Mouse (Mus musculus): Measurements from ENCODE around the gene Car2. TPM values are rescaled to one million over a fixed set of nuclear protein-coding genes. Genes with fewer than 3 reads are reported as not detected.

Car2 gene
- total RNA-seq, 2 experiments from 2014 or later: 115 to 131 TPM

DNA sequence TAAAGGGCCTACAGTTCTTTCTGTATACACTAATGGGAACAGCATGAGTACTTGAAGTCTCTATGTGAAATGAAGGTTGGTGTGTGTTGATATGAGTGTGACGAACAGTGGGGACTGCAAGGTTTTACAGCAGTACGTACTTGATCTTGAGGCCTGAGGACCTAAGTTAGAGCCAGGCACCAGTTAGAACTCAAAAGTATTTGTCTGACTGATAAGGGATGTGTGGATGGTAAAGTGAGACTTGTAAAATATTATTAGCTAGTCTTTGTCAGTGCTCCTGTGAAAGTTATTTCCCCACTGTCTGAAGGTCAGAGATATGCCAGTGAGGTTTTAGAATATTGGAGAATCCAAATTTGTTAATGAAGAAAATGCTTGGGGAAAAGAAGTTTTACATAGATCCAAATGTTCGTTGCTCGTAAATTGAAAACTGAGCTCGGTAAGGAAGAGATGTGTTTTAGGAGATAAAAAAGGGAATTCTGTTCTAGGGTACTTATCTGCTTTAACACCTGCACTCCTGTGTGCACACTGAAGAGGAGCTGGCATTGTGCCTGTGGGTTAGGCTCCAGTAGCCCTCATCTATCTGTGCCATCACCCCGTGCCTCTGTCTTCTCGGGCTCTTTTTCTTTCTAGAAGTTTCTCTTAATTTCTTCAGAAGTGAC lies 8.7 kb upstream of the Car2 start:
- DNase-seq (ENCODE audit: low spot score in 2 of 2): no peak

DNA sequence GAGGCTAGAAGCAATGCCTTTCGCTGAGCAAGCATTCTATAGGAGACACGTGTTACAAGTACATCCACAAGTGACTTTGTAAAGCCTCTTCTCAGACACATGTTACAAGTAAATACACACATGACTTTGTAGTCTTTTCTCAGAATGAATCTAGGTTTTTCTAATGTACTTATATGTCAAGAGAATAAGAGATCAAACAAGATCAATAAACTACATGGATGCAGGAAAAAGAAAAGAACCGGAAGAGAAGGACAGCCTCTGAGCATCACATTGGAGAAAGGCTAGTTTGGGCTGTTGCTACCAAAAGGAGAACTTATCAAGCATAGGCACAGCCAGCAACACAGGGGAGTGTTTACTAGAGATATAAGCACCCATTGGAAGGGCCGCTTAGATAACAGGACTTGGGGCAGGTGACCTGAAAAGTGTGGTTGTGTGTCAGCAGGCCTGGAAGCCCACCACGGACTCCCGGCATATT lies 7.3 kb upstream of the Car2 start:
- DNase-seq (ENCODE audit: low spot score in 2 of 2): no peak

DNA sequence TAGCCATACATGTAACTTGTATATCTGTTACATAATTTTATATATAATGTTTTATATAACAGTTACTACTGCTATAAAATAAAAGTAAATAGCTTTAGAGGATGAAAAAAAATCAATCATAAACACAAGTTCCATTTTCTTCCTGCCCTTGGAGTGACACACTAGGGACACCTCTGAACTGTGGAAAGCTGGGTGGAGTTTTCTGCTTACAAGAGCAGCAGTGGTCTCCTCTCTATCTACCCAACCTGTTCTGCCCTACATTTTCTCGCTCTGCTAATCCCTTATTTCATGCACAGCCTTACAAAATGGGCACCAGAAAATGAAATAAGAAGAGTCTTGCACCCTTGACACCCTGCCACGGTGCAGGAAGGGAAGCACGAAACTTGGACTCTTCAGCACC lies 6.8 kb upstream of the Car2 start:
- DNase-seq (ENCODE audit: low spot score in 2 of 2): no peak

DNA sequence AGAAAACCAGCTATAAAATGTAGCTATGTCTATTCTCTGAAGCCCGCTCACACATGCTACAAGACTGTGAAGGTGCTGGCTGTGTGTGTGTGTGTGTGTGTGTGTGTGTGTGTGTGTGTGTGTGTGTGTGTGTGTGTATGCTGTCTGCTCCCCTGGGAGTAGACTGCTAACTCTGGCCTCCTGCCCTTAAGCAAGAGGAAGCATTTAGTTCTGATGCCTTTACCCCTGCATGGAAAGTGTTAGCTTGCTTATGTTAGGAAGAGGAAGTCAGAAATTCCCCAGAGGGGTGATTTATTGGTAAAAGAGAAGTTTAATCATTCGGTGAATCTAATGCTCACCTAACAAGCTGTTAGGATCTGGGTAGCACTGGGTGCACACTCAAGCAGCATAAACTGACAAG lies 5.8 kb upstream of the Car2 start:
- DNase-seq (ENCODE audit: low spot score in 2 of 2): no peak

DNA sequence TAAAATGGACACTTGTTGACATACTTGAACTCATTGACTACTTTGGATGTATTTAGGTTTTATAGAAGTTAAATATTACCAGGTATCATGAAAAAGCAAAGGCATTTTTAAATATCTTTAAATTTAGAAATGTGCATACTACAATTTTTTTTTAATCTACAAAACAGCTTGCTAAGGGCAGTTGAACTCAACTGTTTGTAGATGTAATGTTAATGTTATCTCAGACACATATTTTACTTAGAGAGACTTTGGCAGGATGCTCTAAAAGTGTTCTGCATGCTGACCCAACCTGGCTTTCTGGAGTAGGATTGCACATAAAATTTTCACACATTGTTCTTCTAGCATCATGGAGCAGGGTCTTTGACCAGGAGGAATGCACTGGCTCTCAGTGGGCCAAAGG lies 4.1 kb upstream of the Car2 start:
- DNase-seq (ENCODE audit: low spot score in 2 of 2): no peak

DNA sequence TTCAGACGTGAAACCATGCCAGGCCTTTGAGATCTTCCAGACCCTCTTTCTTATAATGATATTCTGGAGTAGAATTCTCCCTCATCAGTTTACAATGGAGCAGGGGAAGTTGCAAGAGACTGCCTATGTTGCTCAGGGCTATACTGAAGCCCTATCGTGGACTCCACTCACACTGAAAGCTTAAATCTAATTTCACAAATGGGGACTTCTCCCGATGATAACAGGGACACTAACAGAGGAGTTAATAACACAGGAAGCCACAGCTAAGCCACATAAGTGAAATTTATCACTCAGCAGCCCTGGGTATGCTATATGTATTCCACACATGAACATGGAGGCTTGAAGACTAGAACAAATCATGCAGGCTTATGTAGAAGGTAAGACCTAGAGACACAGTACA lies 3.3 kb upstream of the Car2 start:
- DNase-seq (ENCODE audit: low spot score in 2 of 2): no peak

DNA sequence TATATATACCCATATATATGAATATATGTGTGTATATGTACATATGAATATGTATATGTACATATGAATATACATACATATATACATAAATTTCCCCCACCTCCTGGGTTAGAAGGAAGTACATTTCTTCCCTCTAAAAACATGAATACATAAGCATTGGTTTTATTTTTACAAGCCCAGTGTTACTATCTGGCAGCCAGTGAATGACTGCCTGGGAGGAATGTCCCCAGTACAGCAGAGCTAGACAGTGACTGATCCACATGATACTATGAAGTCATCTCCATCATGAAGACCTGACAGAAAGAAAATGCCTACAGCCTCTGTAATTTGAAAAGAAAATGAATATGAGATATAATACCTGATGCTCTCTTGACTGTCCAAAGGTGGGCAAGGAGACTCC lies 1.2 kb upstream of the Car2 start:
- no peak for DNase-seq (ENCODE audit: low spot score in 2 of 2)

DNA sequence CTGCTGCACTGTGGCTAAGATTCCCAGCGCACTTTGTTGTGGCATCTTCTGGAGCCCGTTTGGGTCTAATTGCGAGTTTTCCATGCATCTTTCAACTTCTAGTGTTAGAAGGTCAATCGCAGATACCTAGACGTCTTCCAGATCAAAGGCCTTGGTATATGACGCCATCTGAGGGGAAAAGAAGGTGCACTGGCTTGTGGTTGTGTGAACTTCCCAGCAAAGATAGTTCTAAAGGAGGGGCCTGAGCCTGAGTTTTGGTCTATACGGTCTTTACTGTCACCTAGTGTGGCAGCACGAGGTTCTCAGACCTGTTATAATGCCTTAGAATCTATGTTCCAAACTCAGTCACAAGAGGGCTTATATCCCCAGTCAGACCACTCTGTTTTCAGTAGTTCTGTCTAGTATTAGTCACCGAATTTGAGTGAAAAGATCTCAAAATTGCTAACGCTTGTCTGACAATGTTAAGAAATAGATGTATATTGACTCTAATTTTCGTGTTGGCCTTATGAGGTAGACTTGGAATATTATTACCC lies 1.1 kb downstream of the Car2 start:
- no peak for DNase-seq (ENCODE audit: low spot score in 2 of 2)

DNA sequence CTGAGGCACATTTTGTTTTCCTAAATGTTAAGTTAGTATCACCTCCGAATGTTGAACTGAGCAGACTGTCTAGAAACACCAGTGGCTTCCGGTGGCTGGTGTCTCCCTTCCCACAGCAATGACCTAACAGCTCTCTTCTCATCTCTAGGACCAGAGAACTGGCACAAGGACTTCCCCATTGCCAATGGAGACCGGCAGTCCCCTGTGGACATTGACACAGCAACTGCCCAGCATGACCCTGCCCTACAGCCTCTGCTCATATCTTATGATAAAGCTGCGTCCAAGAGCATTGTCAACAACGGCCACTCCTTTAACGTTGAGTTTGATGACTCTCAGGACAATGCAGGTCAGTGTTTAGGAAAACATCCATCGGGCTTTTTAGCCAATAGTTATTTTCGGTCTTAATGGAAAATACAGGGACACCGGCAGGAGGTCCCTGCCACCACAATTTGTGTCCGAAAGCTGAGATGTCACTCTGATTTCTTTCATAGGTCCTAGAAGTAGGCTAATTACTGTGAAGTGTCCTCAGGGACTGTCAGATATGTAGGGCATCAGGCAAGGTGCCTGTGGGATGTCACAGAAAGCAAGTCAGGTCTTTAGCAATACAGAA lies 1.7 kb downstream of the Car2 start:
- DNase-seq (ENCODE audit: low spot score in 2 of 2): no peak

DNA sequence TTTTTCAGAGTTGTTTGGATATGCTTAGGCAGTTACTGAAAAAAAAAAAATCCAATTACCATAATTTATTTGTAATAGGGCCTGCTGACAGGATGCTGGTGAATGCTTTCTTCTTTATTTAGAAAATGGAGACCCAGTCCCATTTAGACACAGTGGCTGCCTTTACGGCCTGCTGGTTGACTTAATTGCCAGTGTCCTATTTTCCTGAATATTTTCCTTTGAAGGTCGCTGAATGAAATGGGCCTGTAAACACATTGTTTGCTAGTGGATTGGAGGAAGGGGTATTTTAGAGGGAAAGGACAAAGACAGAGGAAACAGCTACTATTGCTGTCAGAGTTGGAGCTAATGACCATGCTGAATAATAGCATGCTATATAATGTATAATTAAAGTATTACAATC lies 2.5 kb downstream of the Car2 start:
- DNase-seq (ENCODE audit: low spot score in 2 of 2): no peak

DNA sequence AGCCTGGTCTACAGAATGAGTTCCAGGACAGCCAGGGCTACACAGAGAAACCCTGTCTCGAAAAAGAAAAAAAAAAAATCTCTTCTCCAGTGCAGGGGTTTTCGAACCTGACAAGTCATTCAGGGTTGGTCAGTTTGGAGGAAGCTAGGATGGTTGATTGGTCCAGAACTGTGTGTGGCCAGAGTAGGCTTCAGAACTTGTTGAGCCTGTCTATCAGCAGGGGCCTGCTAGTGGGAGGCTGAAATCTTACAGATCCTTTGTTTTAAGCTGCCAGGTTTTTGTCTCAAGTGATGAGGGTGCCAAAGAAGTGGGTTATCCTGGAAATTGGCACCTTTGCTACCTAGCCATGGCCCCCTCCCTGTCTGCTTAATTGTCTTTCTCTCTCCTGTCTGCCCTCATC lies 3.0 kb downstream of the Car2 start:
- DNase-seq (ENCODE audit: low spot score in 2 of 2): no peak

DNA sequence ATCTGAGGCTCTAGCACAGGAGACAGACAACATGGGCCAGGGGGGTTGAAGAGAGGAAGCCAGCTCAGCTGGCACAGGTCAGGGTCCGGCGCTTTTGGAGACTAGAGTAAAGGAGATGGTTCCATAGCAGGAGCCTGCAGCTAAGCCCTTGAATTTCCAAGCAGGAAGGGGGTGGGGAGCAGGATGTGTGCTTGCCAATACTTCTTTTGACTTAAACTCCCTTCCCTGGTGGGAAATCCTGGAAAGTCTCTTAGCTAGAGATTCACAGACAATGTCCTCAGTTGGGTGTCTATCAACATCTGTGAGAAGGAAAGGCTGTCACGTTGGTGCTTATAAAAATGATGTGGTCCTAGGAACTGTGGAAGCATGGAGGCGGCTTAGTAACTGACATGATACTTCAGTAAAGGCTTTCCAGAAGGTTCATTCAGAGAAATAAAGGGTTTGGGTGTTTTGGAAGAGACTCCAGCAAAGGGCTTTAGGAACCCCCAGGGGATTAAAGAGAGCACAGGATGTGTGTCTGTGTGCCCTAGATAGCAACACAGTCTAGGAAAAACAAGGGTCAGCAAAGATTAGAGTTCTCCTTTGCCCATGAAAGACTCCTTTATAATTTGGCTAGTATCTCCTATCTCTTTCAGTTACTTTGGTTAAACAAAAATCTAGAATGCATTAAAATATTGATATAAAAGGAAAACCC lies 3.8 kb downstream of the Car2 start:
- no peak for DNase-seq (ENCODE audit: low spot score in 2 of 2)

DNA sequence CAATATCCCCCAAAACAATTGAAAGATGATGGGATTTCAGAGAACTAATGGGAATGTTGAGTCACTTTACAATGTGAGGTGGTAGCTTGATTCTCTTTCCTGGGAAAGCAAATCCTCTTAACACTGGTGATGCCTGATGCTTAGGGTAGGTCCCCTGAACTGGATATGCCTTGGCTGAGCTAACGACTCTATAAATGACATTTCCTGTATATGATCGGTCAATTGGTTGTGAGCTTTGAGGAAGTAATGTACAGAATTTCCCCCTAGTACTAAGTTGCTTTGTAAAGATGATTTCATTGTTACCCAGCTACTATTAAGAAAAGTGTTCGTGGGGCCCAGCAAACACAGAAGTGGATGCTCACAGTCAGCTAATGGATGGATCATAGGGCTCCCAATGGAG lies 6.9 kb downstream of the Car2 start:
- DNase-seq (ENCODE audit: low spot score in 2 of 2): no peak

DNA sequence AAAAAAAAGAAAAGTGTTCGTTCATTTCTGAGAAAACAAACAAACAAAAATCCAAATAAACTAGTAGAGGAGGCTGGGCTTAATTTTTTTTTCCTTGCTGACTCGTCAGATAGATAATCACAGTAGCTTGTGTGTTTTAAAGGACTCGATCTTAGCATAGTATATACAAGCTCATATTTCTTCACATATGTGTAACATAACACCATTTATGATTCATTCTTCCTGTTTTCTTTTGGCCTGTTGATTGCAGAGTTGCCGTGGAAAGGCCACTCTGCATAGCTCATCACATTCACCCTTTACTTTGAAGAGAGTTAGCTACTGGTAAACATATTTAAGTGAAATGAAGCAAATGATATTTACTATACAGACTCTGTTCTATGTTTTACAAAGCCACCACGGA lies 7.6 kb downstream of the Car2 start:
- no peak for DNase-seq (ENCODE audit: low spot score in 2 of 2)

DNA sequence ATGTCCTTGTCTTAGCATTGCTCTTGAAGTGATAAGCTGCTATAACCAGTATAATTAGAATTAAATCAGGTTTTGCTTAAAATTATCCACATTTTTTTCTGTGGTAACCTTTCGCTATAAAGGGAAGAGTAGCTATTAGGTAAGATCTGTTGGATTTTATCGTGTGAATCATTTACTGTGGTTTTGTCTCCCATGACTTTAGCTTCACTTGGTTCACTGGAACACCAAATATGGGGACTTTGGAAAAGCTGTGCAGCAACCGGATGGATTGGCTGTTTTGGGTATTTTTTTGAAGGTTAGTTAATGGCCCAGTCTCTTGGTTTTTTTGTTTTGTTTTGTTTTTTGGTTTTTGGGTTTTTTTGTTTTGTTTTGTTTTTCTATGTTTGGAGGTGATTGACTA lies 9.3 kb downstream of the Car2 start:
- no peak for DNase-seq (ENCODE audit: low spot score in 2 of 2)

DNA sequence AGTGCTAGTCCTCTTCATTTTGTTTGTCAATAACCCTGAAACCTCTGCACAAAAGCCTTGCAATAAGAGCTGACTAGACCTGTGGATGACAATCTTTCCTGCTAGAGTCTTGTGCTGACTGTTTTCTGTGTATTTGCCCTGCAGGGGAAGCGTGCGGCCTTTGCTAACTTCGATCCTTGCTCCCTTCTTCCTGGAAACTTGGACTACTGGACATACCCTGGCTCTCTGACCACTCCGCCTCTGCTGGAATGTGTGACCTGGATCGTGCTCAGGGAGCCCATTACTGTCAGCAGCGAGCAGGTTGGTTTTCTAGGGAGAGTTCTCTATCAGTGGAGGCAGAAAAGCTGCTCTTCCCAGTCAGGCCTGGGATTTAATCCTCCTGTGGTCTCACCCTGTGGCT lies 11.7 kb downstream of the Car2 start:
- no peak for DNase-seq (ENCODE audit: low spot score in 2 of 2)

DNA sequence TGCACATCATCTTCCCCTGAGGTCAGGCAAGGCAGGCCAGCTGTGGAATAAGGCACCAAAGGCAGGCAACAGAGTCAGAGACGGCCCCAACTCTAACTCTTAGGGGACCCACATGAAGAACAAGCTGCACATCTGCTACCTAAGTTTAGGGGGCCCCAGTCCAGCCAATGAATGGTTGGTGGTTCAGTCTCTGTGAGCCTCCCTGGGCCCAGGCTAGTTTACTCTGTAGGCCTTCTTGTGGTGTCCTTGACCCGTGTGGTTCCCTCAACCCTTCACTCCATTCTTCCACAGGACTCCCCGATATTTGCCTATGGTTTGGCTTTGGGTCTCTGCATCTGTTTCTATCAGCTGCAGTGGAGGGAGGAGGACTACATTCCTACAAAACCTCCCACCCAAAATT lies 17.3 kb downstream of the Car2 start:
- no peak for DNase-seq (ENCODE audit: low spot score in 2 of 2)

DNA sequence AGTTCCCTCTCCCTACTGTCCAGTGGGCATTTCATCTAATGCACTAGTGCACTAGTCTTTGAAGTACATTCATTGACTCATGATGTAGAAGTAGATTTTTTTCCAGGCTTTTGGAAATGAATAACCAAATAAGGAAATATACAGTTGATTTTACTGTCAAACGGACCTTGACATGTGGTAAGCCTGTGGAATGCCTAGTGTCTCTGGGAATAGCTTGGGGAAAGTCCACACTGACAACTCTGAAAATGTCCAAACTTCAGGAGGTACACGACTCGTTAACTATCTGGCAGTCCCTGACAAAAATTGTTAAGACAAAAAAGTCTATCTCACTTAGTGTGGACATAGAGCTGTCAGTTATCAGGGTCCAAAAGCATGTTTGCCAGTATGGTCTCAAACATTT lies 18.1 kb downstream of the Car2 start:
- no peak for DNase-seq (ENCODE audit: low spot score in 2 of 2)

DNA sequence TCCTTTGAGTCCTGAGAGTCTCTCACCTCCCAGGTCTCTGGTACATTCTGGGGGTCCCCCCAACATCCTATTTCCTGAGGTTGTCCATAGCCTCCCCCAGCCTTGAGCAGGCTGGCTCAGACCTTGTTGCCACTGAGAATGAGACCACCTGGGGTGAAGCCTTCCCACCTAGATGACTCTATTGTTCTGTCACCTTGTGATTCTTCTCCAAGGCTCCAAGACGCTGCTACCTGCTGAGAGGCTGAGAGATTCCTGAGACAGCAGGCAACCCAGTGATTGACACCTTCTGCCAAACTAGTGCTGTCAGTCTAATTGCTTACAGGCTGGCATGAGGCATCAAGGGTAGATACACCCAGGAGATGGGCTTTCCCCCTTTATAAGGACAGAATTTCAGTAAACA lies 21.2 kb downstream of the Car2 start:
- no peak for DNase-seq (ENCODE audit: low spot score in 2 of 2)

DNA sequence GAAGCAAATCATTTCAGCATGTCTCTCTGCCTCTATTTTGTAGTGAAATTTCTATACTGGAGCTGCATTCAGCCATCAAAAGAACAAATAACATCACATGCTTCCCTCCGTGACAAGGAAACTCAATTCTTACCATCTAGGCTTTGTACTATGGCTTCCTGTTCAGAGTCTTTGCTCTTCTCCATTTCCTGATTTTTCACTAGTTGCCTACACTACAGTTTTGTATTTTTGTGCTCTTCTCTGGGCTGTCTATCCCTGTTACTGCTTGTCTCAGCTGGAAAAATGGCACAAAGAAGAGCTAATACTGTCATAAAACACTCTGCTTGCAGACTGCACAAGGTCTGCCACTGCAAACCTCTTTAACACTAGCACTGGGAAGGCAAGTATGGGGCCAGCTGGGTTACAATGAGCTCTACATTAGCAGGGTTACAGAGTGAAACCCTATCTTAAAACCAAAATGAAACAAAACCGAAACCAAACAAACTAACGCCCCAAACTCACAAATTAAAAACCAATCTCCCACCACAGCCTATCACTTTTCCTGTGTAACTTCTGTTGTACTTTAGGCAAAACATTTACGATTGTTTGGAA lies 26.0 kb downstream of the Car2 start:
- no peak for DNase-seq (ENCODE audit: low spot score in 2 of 2)

DNA sequence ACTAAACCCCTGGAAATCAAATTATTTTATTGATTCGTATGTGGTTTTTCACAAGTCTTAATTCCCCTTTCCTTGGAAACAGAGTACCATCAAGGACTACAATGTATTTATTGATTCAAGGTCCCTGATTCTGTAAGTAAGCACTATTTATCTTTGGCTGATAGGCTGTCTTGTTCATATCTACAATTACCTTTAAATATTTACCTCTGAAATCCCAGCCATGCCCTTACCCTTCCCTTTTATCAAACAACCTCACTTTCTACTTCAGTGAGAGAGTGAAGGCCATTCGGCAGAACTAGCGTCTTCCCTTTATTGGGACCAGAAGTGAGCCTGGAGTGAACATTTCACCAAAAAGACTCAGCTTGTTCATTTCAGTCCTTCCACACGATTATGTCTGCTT lies 27.7 kb downstream of the Car2 start:
- no peak for DNase-seq (ENCODE audit: low spot score in 2 of 2)

DNA sequence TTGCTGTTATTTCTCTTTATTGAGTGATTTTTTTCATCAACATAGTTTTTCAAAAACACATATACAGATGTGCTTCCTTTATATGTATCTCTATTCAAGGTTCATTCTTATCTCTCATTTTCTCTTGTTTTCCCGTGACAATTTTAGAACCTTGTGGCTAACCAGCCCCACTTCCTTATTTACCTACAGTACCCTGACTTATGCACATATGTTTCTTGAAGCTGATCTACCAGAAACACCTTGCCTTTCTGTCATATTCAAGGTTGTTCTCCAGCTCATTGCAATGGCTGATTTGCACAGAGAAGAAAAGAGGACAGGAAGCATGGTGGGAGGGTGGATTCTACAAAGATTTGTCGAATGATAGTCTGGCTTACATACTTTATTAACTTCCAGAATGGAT lies 29.3 kb downstream of the Car2 start:
- DNase-seq (ENCODE audit: low spot score in 2 of 2): no peak
